Mouse (Mus musculus) heart, postnatal 14 days (tissue): ENCODE measurements around the gene Srsf10. TPM values are rescaled to one million over a fixed set of nuclear protein-coding genes. Genes with fewer than 3 reads are reported as not detected.

ENCODE experiments used
- DNase-seq, 2 experiments: peaks; one replicate each; pipeline ENCODE4 v3.0.0; 2021 to 2022
- intact Hi-C: fragments of 180-260 bp; cut with DNase I; formaldehyde crosslinking; loops from one replicate; pipeline ENCODE4 v1.15.1; 2025
- total RNA-seq, 2 experiments: library from RNA; stranded (reverse); gene quantifications; 2 replicates each; pipeline ENCODE4 v1.2.3; 2021

Gene Srsf10
- total RNA-seq, 2 experiments from 2014 or later, result 48.1 to 59.7 TPM

- intact Hi-C loops, result no loop called here
- no peak for DNase-seq
These were observed 1.5 kb upstream of the Srsf10 start for GRCm38 (mm10) chr4:135853987-135854546.

DNA sequence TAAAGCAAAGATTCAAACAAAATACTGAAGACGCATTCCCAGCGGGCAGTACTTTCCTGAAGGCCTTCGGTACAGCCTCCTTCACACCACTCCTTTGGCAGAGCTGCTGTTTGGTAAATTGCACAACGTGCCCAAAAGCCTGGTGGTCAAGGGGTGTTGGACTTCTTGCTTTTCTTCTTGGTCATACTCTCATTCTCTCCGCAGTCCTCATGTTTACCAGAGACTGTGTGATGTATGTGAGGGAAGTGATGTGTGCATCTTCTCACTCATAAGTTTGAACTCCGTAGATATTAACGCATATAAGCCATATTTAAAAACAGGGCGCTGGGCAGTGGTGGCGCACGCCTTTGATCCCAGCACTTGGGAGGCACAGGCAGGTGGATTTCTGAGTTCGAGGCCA, 917 bp upstream of the Srsf10 start:
- DNase-seq, result no peak
- intact Hi-C loops, result no loop called here

- no peak for DNase-seq
- intact Hi-C loops, result no loop called here
These were observed 467 bp upstream of the Srsf10 start for GRCm38 (mm10) chr4:135855080-135855479.

GRCm38 (mm10) chr4:135856223-135857091, 910 bp downstream of the Srsf10 start:
- intact Hi-C loops, result loop anchor here (1.0 kb wide), 1 partner anchor 16 kb away; no protein-coding TSS in a partner anchor

DNA sequence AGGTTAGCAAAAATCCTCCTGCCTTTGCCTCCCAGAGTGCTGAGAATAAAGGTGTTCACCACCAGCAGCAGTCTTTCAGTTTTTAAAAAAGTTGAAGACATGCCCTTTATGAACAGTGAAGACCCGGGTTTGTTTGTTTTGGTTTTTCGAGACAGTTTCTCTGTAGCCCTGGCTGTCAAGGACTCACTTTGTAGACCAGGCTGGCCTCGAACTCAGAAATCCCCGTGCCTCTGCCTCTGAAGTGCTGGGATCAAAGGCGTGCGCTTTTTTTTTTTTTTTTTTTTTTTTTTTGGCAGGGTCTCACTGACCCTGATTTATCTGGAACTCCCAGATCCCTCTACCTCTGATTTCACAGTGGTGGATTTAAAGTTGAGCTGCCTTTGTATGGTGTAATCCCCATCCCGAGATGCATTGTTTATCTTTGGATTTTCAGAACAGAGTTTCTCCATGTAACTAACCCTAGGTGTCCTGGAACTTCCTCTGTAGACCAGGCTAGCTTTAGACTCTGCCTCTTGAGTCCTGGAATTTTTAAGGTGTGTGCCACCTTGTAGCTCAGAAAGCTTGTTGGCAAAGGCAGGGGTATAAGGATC, 2.1 kb downstream of the Srsf10 start:
- intact Hi-C loops, result no loop called here
- DNase-seq, result no peak

More at GRCm38 (mm10) chr4:135856223-135857091, 910 bp downstream of the Srsf10 start:
- peak; percentile 71 to 74 for DNase-seq

DNA sequence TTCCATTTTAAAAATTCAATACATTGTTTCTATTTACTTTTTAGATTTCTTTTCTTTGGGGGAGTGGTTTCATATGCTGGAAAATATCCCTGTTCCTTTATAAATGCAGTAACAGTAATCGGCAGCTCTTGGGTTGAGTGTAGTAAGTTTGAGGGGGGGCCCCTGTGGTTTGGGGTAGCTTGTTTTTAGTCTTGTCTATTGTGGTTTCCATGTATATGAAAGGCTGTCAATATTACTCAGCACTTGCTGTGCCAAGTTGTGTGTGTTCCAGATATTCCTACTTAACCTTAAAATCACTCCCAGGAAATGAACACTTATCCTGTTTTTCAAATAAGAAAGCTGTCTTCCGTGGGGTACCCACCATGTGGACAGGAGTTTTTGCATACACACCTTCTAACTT, 13.4 kb downstream of the Srsf10 start:
- intact Hi-C loops, result no loop called here
- DNase-seq, result no peak

DNA sequence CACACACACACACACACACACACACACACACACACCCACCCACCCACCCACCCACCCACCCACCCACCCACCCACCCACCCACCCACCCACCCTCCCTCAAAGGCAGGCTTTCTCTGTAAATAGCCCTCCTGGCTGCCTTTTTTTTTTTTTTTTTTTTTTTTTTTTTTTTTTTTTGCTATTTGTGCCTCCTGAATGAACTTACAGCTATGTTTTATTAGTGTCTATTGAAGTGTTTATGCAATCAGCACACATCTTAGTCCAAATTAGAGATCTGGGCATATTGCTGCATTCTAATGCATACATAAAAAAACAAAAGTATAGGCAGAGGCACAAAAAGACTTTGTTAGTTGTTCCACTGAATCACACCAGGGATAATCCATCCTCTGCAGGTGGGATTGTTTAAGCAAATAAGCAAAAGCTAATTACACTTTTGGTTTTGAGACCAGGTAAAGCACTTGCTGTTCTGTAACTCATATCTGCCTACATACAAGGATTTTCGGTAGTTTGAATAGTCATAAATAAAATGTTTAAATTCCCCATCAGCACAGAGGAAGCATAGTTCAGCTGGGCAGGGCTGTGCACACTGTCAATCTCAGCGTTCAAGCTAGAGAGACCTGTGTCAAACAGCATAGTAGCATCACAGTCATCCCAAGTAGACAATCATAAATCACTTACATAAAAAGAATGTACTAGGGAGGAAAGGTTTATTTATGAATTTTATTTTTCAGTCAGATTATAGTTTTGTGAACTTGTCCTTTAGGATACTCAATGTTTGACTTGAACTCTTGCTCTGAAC, 14.9 kb downstream of the Srsf10 start:
- intact Hi-C loops, result no loop called here
- DNase-seq, result no peak

GRCm38 (mm10) chr4:135872015-135872414, 16.5 kb downstream of the Srsf10 start:
- intact Hi-C loops, result loop anchor here (1.0 kb wide), 1 partner anchor 16 kb away; no protein-coding TSS in a partner anchor
- DNase-seq, result no peak

- intact Hi-C loops, result loop anchor here (1.0 kb wide), 1 partner anchor 16 kb away; no protein-coding TSS in a partner anchor
- peak in 1 of 2 experiments; percentile 18 for DNase-seq
These were observed 17.2 kb downstream of the Srsf10 start for GRCm38 (mm10) chr4:135872589-135873391.

GRCm38 (mm10) chr4:135873526-135874202, 18.1 kb downstream of the Srsf10 start, which contains the start of gene Pnrc2:
Pnrc2 (minus strand) TSS chr4:135873850.
- intact Hi-C loops, result no loop called here
- DNase-seq, result peak; percentile 88 to 90

GRCm38 (mm10) chr4:135874564-135875535, 19.3 kb downstream of the Srsf10 start:
- peak in 1 of 2 experiments; percentile 23 for DNase-seq
- intact Hi-C loops, result no loop called here

DNA sequence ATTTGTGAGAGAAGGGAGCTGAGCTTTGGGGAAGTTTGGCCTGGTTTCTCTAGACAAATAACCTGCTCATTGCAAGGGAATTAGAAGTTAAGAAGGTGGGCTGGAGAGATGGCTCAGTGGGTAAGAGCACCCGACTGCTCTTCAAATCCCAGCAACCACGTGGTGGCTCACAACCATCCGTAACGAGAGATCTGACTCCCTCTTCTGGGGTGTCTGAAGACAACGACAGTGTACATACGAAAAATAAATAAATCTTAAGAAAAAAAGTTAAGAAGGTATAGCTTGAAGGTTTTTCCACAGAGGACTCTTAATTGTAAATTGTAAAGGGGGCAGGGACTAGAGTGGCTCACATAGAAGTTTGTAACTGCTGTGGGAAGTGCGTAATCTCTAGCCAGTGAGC, 20.0 kb downstream of the Srsf10 start:
- intact Hi-C loops, result no loop called here
- DNase-seq, result no peak

- peak; percentile 68 to 70 for DNase-seq
- intact Hi-C loops, result loop anchor here (2.0 kb wide), 2 partner anchors 53 to 75 kb away; no protein-coding TSS in a partner anchor
These were observed 20.5 kb downstream of the Srsf10 start for GRCm38 (mm10) chr4:135875991-135876582.

DNA sequence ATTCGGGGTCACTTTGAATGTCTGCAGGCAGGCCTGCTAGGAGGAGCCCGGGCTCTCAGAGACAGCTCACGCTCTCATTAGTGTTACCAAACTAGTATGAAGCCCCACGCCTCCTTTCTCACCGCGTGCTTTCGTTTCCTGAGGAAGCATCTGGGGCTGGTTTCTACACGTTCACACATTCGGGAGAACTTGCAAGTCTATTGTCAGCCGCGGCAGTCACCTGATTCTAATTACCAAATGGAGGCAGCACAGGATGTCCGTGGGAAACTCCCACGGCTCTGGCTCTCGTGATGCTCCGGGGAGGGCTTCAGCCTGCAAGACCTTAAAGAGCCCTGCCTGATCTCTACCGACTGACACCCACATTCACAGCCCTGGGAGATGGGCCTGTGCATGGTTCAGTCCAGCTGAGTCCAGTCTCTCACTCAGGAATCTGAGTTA, 21.1 kb downstream of the Srsf10 start:
- intact Hi-C loops, result loop anchor here (2.0 kb wide), 2 partner anchors 54 to 76 kb away; no protein-coding TSS in a partner anchor
- peak; percentile 76 to 78 for DNase-seq

GRCm38 (mm10) chr4:135877742-135878141, 22.2 kb downstream of the Srsf10 start:
- peak in 1 of 2 experiments; percentile 48 for DNase-seq
- intact Hi-C loops, result loop anchor here (2.0 kb wide), 2 partner anchors 55 to 77 kb away; no protein-coding TSS in a partner anchor

- DNase-seq, result no peak
- intact Hi-C loops, result no loop called here
These were observed 23.5 kb downstream of the Srsf10 start for GRCm38 (mm10) chr4:135879021-135879420.

DNA sequence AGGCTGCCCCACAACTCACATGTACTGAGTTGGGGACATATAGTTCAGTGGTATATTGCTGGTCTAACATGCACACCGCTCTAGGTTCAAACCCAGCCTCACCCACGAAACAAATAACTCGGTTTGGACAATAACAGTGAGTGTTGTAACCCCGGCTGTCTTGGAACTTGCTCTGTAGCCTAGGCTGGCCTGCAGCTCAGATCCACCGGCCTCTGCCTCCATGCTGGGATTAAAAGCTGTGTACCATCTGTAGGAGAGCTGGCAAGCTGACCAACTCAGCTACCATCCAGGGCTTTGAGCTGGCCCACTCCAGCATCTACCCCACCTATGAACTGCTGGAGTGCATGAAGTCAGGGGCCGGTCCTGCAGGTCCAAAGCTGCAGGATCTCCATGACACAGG, 24.5 kb downstream of the Srsf10 start:
- DNase-seq, result no peak
- intact Hi-C loops, result loop anchor here (10.0 kb wide), 1 partner anchor 175 kb away; no protein-coding TSS in a partner anchor
